Mouse (Mus musculus): Measurements from ENCODE around the gene Gosr2.
A peak's percentile ranks its signal among the peaks of the same experiment; 100 is the strongest.
"Not testable (repeated sequence)": the region's sequence is repeated elsewhere in the genome, so short reads cannot be mapped to it uniquely, and the experiment has no call there.

Gene Gosr2

GRCm38 (mm10) chr11:103688980-103689378 lies 8.7 kb downstream of the Gosr2 start:
- no peak for DNase-seq (ENCODE audit: low spot score in 2 of 2)

- DNase-seq (ENCODE audit: low spot score in 2 of 2): no peak
Observed at GRCm38 (mm10) chr11:103688271-103688979, 9.3 kb downstream of the Gosr2 start.

DNA sequence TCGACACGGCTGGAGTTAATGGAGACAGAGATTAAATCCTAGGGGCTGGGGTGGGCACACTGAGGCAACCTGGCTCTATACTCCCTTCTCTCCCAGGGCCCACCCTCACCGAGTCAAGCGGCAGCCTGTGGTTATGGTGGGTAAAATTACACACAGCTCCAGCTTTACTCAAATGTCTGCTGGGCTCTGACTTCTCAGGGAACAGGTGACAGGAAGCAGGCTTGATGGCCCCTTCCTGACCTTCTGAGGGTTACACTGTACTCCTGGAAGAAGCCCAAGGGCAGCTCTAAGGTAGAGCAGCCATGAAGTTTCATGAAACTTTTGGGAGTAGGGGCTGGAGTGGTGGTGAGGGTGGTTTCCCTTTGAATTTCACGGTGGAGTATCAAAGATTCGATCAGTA lies 11.0 kb downstream of the Gosr2 start:
- DNase-seq (ENCODE audit: low spot score in 2 of 2): no peak

GRCm38 (mm10) chr11:103685261-103685736 lies 12.4 kb downstream of the Gosr2 start:
- DNase-seq (ENCODE audit: low spot score in 2 of 2): no peak

- no peak for DNase-seq (ENCODE audit: low spot score in 2 of 2)
Observed at GRCm38 (mm10) chr11:103683667-103684334, 13.9 kb downstream of the Gosr2 start.

DNA sequence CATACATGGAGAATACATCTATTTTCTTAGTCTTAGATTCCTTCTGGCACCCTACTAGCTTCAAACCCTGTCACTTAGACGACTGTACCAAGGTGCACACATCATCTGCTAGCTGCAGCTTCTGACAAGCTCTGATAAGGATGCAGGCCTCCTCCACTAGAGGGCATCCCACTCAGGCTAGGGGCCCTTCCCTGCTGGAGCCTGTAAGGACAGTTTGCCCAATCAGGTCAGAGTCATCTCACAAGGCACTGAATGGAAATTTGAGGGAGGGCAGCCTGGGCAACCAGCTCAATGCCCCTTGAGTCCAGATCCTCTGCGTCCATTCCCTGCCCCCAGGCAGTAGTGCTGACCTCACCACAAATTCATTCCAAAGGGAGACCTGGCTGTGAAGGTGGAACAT lies 20.7 kb downstream of the Gosr2 start:
- DNase-seq (ENCODE audit: low spot score in 2 of 2): not testable (repeated sequence)

GRCm38 (mm10) chr11:103675556-103675955 lies 22.1 kb downstream of the Gosr2 start:
- DNase-seq (ENCODE audit: low spot score in 2 of 2): peak in 1 of 2 experiments; percentile 68

GRCm38 (mm10) chr11:103666907-103667426 lies 30.7 kb downstream of the Gosr2 start:
- no peak for DNase-seq (ENCODE audit: low spot score in 2 of 2)

- peak; percentile 72 to 91 for DNase-seq (ENCODE audit: low spot score in 2 of 2)
Observed at GRCm38 (mm10) chr11:103666181-103666906, 31.4 kb downstream of the Gosr2 start.

DNA sequence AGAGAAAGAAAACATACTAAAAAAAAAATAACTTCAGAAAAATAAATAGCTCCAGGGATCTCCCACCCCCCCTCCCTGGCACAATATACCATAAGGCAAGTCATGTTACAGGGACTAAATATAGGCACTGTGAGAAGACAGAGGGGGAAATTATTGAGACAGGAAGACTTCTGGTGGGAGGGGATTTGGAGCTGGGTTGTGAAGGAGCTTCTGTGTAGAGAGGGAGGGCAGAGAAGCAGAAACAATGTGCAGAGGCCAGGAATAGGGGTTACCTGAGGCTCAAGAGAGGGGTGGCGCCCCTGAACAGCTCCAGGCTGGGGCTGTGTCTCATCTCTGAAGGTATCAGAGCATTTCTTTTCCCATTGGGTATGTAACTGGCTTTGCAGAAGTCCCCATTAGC lies 32.0 kb downstream of the Gosr2 start:
- no peak for DNase-seq (ENCODE audit: low spot score in 2 of 2)

DNA sequence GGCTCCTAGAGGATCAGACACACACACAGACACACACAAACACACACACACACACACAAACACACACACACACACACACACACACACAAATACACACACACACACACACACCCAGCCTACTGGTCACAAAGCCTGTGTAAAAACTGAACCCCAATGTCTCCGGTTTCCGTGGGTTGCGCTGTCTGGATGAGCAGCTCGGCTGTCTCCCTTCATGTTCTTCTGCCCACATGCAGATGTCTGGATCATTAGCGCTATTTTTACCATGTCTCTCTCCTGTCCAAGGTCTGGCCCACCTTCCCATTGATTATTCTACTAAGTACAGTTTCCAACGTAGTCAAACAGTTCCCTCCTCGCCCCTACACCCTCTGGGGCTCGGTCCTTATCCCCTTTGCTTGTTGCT lies 34.6 kb downstream of the Gosr2 start:
- DNase-seq (ENCODE audit: low spot score in 2 of 2): no peak

DNA sequence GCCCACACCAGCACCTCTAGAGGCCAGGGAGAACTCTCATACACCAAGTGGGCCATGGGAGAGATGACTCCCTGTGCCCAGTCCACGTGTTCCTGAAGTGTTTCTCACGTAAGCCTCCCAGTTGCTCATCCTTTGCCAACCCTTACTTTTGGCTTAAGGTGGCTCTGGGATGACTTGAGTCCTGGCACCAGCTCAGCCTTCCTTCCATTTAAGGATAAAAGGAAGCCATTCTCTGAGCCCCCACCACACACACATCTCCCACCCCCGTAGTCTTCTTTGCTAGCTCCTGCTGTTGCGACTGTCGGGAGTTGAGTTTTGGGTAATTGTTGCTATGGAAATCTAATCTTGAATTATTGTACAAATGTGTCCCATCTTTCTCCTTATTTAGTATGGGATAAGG lies 35.2 kb downstream of the Gosr2 start:
- DNase-seq (ENCODE audit: low spot score in 2 of 2): peak; percentile 54 to 78

DNA sequence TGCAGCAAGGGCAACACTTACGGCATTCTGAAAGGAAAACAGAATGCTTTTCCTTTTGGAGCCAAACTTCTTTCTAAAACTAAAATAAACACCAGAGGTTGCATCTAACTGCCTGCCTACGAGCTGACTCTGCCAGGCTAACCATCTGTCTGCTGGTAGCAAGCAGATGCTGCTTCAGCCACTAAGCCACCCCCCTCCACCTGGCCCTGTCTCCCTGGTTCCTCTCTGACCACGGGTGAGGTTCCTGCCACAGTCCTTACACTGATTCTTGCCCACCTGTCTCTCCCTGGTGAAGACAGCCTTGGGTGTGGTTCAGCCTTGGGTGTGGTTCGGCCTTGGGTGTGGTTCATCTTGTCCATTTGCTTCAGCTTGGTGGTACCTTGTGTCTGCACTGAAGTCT lies 35.8 kb downstream of the Gosr2 start:
- DNase-seq (ENCODE audit: low spot score in 2 of 2): no peak

GRCm38 (mm10) chr11:103658189-103658588 lies 39.5 kb downstream of the Gosr2 start:
- no peak for DNase-seq (ENCODE audit: low spot score in 2 of 2)

- DNase-seq (ENCODE audit: low spot score in 2 of 2): no peak
Observed at GRCm38 (mm10) chr11:103656520-103656919, 41.2 kb downstream of the Gosr2 start.

- DNase-seq (ENCODE audit: low spot score in 2 of 2): peak in 1 of 2 experiments; percentile 47
Observed at GRCm38 (mm10) chr11:103653359-103653965, 44.2 kb downstream of the Gosr2 start.

DNA sequence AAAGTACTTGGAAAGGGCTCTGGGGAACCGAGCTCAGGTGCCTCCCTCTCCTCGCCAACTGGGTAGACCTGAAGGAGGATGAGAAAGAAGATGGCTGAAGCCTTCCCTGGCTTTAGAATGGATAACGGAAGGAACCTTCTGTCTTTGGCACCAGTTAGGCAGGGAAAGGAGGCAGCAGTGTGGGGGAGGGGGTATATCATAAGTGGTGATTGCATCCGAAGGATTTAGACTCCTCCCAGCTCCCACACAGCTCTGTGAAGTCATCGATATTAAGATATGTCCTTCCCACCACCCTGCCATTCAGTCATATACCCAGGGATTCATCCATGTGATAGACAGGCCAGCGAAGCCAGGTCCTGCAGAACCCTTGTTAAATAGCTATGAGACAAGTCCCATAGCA lies 46.3 kb downstream of the Gosr2 start:
- DNase-seq (ENCODE audit: low spot score in 2 of 2): peak in 1 of 2 experiments; percentile 65

- DNase-seq (ENCODE audit: low spot score in 2 of 2): no peak
Observed at GRCm38 (mm10) chr11:103649983-103650493, 47.7 kb downstream of the Gosr2 start.

GRCm38 (mm10) chr11:103649301-103649982 lies 48.3 kb downstream of the Gosr2 start, which contains the start of gene Rprml:
Gene Rprml (plus strand): TSS chr11:103649570.
- DNase-seq (ENCODE audit: low spot score in 2 of 2): peak; percentile 82 to 83

DNA sequence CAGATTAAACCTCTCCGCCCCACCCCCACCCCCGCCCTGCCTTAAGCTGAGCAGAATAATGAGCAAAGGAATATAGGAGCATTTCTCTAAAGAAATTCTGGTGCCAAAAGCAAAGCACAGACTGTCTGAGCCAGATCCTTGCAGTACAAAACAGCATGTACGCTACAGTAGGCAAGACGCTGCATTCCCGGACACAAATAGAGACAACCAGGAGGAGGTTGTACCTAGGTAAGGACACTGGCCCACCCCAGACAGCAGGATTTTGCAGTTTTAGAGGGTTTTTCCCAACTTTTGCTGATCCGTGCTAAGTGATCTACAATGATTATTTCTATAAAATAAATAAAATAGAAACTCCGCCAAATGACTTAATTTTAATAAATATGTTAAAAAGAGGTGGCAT lies 49.0 kb downstream of the Gosr2 start:
- no peak for DNase-seq (ENCODE audit: low spot score in 2 of 2)

Data from frontal cortex, postnatal 10 days (tissue).